Mouse (Mus musculus) c-Kit-positive CD71-positive TER-119-positive erythroid progenitor cells, embryonic 14.5 days (primary cell): ENCODE measurements at regions not wholly inside any gene's neighbourhood (a gene's known extent, or its start where the extent isn't known, plus 50 kb on each side); places are given as distances from the start of the nearest gene placed in this dataset.

Experiments
- DNase-seq: peaks from one replicate; pipeline ENCODE4 v3.0.0-alpha.2; 2013; ENCODE audit warnings: low spot score

- DNase-seq: no peak
These were observed 209.1 kb upstream of the Rreb1 start for GRCm38 (mm10) chr13:37569051-37569450.

DNA sequence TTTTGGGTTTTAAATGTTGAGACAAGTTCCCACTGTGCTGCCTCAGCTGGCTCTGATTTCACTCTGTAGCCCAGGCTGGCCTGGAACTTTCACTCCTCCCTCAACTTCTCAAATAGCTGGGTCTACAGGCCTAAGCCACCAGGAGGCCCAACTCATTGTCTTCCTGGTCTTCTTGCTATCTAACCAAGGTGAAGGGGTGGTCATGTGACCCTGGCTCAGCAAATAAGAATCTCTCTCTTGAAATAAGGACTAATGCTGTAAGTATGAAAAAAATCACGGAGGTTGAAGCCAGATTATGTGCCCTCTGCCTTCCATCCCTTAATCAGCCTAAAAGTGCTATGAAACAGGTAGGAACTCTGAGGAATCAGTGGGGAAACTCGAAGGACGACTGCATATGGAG is 208.7 kb upstream of the Rreb1 start:
- DNase-seq: no peak

GRCm38 (mm10) chr13:37572983-37573382 is 205.2 kb upstream of the Rreb1 start:
- no peak for DNase-seq

- DNase-seq: no peak
These were observed 199.0 kb upstream of the Rreb1 start for GRCm38 (mm10) chr13:37579231-37579630.

GRCm38 (mm10) chr13:37579775-37580174 is 198.4 kb upstream of the Rreb1 start:
- no peak for DNase-seq

GRCm38 (mm10) chr13:37580806-37581205 is 197.4 kb upstream of the Rreb1 start:
- DNase-seq: no peak

- no peak for DNase-seq
These were observed 196.8 kb upstream of the Rreb1 start for GRCm38 (mm10) chr13:37581374-37581773.

DNA sequence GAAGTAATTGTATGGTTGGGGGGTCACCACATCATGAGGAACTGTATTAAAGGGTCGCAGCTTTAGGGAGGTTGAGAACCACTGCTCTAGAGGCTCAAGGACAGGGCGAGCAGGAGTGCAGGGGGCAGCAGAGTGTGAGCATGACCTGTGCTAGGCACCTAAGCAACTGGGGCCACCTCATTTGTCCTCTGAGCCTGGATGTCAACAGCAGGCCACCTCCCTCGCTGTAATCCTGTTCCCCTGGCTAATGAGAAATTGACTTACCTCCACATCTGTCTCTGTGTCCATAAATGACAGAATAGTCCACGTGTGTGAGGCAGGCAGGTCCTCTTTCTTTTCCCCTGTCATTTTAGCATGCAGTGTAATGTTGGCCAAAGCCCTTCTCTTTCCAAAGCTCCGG is 192.7 kb upstream of the Rreb1 start:
- DNase-seq: no peak

- no peak for DNase-seq
These were observed 191.7 kb upstream of the Rreb1 start for GRCm38 (mm10) chr13:37586511-37586910.

GRCm38 (mm10) chr13:37587911-37588310 is 190.3 kb upstream of the Rreb1 start:
- no peak for DNase-seq

DNA sequence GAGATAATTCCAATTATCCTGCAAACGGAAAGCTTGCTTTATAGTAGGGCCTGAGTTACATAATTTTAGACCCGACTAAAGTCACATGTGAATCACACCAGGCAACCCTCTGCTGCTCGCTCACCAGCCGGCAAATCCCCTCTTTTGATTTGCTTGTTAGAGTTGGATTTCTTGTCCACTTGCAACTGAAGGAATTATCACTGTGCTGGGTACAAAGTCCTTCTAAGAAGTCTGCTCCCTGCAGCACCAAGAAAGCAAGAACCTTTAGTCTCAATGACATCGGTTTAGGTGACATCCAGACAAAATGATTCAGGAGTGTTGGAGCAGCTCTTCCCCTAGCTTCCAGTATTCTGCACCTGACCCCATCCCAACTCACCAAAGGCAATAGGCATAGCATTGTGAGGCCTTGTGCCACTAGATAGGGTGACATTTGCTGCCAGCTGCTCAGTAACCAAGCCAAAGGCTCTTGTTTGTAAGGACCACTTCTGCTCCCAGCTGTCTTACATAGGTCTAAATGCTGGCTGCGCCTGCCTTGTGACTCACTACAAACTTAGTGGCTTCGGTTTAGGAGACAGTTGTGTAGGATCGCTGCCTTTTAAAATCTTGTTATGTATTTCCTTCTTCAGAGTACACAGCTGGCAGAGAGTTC is 189.5 kb upstream of the Rreb1 start:
- no peak for DNase-seq

DNA sequence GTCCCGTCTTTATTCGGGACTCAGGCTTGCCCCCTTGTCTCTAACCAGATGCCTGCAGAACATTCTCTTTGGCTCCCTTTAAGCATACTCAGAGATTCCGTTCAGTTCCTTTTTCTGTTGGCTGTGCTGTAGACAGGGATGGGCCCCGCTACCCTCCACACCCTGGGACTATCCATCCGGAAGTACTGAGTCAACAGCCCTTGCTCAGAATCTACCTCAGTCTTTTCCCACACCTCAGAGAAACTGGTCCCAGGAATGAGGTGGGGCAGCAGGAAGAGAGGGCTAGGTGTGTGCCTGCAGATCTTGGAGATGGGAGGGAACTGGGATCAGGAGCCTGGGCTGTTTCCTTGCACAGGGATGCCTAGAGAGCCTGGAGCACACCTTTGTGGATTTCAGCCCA is 186.1 kb upstream of the Rreb1 start:
- DNase-seq: no peak

DNA sequence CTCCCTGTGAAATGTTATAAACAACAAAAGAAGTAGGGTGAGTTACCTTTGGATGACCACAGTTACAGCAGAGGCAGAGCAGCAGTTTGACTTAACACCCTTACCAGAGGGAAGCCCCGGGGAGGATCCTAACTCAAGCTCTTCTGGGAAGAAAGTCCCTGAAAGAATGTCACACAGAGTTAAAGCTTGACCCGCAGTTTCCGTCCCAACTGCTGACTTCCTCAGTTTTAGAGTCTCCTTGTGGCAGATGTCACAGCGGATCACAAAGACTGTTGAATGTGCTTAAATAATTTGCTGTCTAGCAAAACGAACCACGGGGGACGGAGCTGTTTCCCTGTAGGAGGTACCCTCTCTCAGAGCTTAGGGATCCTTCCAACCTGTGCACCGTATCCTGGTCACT is 183.0 kb upstream of the Rreb1 start:
- DNase-seq: no peak

DNA sequence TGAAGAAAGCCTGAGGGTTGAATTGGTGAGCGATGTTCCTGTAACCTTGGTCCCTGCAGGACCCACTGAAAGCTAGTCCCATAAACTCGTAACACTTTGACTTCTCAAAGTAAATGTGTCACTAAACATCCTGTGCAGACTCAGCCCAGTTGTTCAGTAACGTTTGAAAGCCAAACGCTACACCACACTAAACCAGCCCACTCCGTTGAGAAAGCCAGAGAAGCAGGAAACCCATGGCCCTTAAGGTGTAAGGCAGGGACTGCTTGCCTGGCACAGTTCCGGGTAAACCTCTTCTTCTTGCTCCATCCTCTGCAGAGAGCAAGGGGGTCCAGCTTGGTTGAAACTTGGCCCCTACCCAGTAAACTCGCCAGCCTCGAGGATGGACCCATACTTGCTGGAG is 180.6 kb upstream of the Rreb1 start:
- DNase-seq: no peak

GRCm38 (mm10) chr13:37598165-37598775 is 179.9 kb upstream of the Rreb1 start:
- DNase-seq: no peak

- DNase-seq: no peak
These were observed 178.5 kb upstream of the Rreb1 start for GRCm38 (mm10) chr13:37599679-37600078.

GRCm38 (mm10) chr13:37600172-37600571 is 178.0 kb upstream of the Rreb1 start:
- DNase-seq: no peak

DNA sequence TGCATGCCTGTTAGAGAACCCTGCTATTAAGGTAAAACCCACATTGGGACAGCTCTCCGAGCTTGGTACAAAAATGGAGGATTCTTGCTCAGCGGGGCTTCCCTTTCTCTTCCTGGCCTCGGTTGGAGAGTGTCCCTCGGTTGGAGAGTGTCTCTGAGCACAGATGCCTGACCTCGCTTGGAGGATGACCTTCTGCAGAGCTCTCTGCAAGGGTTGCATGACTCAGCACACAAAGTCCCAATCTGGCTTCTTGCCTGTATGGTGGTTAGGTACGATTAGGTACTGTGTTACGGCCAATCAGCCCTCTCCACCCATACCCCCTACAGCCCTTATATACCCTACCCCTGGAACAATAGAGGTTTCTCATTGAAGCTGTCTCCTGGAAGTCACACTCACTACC is 177.1 kb upstream of the Rreb1 start:
- DNase-seq: no peak

GRCm38 (mm10) chr13:37602256-37602655 is 175.9 kb upstream of the Rreb1 start:
- no peak for DNase-seq

DNA sequence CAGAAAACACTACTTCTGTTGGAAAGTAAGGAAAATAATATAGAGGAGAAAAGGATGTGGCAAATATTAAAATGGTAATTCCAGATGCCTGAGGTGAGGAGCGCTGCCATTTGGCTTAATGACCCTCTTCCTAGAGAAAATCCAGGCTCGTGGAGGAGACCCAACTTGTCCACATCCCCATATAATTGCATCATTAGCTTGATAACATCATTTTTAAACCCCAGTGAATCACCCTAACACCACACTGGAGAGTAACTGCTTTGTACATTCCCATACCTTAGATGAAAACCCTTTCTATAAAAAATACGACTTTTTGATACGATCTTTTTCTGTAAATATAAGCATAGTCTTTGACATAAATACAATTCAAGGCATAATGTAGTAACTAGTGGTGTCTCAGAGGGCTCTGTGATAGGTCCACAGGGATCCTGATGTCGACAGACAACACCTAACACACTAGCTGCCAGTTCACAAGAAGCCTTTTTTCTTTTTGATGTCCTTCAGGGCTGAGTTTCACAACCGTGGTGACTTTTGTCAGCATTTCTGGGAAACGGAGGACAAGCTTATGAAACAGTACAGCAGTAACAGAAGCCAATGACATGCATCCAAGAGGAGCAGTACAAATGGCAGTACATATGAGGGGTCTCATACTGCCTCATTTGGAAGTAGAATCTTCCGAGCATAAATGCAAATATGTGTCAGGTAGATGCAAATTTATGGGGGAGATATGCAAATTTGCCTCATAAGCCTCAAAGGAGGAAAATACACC is 174.8 kb upstream of the Rreb1 start:
- no peak for DNase-seq

GRCm38 (mm10) chr13:37606250-37606649 is 171.9 kb upstream of the Rreb1 start:
- DNase-seq: no peak

GRCm38 (mm10) chr13:37609085-37609484 is 169.1 kb upstream of the Rreb1 start:
- DNase-seq: no peak

DNA sequence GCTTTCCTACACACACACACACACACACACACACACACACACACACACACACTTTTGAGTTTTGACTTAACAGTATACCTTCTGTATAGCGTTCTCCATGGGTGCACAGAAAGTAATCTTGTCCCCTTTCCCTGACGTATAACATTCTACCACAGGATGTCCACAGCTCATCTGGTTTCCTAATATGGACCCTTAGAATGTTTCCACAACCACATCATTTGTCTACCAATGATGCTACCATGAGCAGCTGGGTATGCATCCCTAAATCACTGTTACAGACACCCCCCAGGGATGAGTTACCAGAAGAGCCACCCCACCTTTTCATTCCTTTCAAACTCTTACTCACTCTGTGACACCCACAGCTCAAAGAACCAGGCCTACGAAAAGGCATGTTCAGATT is 166.8 kb upstream of the Rreb1 start:
- DNase-seq: no peak
